ENCODE assay signal across 13 mouse cellular contexts in the genomic region with DNA sequence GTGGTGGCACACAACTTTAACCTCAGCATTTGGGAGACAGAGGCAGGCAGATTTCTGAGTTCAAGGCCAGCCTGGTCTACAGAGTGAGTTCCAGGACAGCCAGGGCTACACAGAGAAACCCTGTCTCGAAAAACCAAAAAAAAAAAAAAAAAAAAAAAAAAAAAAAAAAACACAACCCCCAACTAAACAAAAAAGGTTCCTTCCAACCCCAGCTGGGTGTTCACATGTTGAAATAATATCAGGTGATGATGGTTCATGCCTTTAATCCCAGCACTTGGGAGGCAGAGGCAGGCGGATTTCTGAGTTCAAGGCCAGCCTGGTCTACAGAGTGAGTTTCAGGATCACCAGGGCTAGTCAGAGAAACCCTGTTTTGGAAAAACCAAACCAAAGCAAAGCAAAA. TPM values are rescaled to one million over a fixed set of nuclear protein-coding genes. Genes with fewer than 3 reads are reported as not detected.
"Had no signal": no experiment of that assay in that cellular context is flagged by ENCODE, and none has a peak within 500 bp of the region (broad histone marks: within the 10 kb centered on the region; RNA-seq: fewer than 3 reads in every experiment).

No protein-coding gene starts in this region.

RNA-seq across cellular contexts. Expression of gene Kank2, which starts 12.2 kb away (rescaled TPM):
- total RNA-seq: monocyte, adult 5-6 weeks had no signal

RNA-seq across cellular contexts. Expression of gene Angptl8, which starts 49.0 kb away (rescaled TPM):
- total RNA-seq: left cerebral cortex, adult 2 months; left cerebral cortex, adult 8-10 months; left cerebral cortex, postnatal 10 days; left cerebral cortex, postnatal 14 days; left cerebral cortex, postnatal 25 days; left cerebral cortex, postnatal 36 days; left cerebral cortex, postnatal 4 days; megakaryocyte-erythroid progenitor cell, adult 5-6 weeks; midbrain, postnatal 0 days; monocyte, adult 5-6 weeks had no signal
- polyA plus RNA-seq: macrophage; myocyte; neural tube, embryonic 11.5 days had no signal
